Mouse (Mus musculus): ENCODE data around the gene Actbl2.

Actbl2 gene

DNA sequence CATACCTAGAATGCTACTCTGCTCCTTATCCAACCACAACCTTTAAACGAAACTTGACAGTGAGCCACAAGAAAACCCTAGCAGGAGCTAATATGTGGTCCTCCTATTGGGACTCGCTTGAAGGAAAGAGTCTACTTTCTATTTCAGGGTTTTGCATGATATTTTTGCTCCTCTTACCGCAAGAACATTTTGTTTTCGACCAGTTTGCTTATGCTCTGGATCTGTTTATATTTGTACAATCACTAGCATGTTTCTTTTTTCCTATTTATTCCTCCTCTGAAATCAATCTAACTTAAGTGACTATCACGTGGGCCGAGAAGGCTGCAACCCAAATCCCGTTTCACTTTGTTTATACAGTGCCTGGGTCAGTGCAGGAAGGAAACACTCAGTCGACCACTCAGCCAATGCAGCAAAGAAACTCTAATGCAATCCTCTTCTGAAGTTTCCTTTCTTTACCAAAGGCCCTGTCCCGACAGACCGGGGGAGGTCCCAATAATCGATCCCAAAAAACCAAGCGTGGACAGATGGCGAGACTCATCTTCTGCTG, 15.0 kb downstream of the Actbl2 start:
- no peak for DNase-seq (ENCODE audit: extremely low spot score, low spot score)

DNA sequence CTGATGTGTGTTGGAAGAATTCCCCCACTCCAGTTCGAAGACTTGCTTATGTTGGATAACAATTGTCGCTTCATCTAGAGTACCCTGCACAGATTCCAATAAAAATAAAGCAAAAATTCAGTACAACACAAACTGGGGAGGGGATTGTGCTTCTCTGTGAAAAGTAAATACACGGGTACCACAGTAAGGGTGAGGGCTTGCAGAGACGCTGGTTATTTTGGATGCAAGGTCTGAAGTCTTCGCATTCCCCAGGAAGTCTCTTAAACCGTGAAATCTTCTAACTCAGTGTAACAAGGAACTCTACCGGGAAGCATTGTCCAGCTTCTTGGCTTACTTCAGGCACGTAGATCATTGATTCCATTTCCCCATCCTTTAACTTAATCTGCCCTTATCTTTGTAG, 17.1 kb downstream of the Actbl2 start:
- DNase-seq (ENCODE audit: extremely low spot score, low spot score), result no peak

DNA sequence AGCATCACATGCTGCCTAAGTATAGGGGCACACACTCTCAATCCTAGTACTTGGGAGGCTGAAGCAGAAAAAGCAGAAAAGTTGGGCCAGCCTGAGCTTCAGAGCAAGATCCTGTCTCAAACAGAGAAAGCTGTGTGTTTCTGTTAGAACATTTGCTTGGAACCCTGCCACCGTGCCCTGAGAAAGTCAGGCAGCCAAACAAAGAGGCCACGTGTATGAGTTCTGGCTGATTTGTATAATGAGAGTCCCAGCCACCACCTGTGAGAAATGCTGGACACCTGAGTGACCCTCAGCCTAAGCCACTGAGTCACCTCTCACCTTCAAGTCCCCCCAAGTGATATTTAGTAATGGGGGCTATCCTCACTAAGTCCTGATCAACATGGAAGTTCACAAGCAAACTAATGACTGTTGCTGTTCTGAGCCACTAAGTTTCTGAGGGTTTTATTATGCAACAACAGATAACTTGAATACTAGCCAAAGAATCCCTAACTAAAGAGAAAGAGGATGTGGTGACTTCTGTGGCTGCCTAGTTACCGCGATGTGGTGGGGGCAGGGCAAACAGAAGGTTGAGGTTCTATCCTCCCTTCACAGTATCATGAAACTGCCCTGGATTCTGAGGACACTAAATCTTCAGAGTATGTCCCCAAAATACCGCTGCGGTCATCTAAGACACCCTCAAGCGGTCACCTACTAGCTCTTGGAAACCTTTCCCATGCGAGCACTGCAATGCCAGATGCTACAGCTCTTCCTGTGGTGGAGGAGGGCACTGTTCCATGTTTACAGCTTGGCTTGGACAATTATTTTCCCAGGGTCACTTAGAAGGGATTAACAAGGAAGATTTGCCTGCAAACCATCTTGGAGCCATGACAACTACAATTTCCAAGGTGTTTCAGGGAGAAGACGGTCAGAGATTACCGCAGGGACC, 31.9 kb downstream of the Actbl2 start:
- DNase-seq (ENCODE audit: extremely low spot score, low spot score), result no peak

DNA sequence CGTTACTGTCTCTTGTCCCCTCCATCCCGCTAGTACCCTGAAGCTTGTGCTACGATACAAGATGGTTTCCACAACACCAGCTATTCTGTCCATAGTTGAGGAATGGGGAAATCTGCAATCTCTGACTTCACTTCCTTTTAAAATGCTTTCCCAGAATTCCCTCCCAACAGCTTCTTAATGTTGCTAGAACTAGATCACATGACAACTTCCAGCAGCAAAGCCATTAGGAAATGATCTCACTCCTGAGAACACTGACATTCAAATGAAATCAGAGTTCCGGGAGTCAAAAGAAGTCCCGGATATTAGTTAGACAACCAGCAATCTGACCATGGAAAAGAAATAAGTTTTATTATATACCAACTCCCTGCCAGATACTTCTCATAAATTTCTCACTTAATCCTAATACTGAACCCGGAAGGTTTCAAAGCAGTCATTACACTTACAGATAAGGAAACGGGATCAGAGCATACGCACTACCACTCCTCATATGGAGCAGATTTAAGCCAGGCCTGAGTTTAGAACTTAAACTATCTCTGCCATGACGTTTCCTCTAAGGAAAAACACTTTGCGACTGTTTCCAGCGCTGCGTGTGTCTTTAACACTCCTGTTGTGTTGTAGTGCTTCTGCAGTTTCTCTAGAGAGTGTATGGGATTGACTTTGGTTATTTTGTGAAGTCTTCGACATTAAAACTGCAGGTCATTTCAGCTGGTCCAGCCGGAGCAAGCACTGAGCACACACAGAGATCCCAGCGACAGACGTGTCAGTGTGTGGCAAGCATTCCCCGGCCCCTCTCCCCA, 36.5 kb downstream of the Actbl2 start:
- no peak for DNase-seq (ENCODE audit: extremely low spot score, low spot score)

DNA sequence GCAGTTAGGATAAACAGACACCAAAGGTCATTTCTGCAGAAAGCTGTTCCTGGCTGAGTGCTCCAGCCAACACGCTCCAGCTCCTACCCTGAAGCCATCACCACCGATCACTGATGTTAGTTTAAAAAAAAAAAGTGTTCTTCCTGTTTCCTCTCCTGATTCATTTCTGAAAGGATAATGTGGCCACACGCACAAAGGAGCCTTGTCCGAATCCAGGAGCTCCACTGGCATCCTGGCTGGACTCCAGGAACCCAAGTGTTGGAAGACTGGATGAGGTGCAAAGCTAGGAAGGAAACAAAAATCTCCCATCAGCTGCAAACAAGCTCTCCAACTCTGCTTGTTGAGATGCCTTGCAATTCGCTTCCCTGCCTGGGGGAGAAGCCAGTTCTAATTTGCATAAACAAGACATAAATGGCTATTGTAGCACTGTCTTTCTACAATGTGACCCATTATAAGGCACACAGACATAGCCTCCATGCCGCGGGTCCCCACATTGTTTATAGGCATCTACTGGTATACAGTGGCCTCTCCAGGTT, 37.2 kb downstream of the Actbl2 start:
- DNase-seq (ENCODE audit: extremely low spot score, low spot score), result no peak

DNA sequence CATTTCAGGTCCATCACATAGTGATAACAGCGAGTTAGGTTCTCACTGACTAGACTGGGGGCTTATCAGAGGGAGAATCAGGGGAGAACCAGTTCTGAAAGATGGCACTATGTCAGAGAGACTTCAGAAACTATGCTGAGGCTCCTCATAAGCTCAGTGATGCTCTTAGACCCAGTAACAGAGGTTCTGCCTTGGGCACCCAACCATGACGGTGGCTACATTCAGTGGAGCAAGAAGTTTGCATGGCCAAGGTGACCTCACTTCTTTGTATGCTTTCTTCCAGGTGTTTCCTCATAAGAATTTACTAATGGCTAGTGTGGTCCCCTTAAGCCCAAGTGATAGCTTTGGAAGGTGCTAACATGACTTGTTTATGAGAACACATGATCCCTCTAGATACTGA, 38.7 kb downstream of the Actbl2 start:
- DNase-seq (ENCODE audit: extremely low spot score, low spot score), result no peak

DNA sequence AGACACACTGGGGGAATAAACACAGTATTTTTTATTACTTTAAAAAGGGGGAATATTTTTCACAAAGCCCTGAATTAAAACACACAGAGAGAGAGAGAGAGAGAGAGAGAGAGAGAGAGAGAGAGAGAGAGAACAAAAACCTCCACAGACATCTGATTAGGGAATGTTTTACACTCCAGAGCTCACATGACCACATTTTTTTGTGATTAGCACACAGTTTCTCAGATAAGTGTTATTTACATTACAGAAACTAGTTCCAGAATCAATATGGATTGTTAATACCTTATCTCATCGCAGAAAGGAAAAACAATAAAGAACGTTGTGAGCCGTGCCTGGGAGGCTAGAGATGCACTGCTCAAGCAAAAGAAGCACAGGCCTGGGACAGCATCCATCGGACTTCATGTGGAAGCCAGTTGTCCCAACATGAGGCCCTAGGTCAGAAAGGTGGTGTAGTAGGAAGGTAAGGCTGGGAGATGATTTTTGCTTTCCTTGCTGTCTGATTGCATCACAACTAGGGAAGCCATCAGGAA, 40.2 kb downstream of the Actbl2 start:
- no peak for DNase-seq (ENCODE audit: extremely low spot score, low spot score)

DNA sequence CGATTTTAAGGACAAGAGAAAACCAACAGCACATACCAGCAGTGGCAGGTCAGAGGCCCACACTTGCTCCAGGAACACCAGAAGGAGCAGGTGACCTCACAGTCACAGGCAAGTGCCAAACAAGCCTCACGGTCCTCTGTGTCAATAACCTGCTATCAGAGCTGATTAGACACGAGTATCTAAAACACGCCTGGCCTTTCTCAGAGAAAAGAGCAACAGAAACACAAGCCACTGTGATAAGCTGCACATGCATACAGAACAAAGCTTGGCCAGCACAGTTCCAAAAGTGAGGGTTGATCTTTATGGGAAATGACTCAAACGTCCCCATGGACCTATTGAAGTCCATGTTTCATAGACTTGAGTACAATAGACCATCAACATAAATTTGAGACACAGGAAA, 41.2 kb downstream of the Actbl2 start:
- no peak for DNase-seq (ENCODE audit: extremely low spot score, low spot score)

DNA sequence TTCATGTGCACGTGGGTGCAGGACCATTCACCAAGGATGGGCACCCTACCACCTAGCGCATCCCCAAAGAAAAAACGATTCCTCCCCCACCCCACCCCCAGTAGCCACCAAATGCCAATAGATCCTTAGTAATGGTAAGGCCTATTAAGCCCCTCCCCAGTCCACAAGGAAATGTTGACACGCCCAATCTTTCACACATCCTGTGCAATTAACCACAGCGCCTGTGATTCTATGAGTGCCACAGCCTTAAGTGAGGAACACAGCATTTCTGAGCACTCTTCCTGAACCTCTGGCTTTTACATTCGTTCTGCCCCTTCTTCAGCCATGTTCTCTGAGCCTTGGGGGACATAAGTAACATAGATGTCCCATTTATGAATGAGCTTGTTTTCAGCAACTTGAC, 42.8 kb downstream of the Actbl2 start:
- DNase-seq (ENCODE audit: extremely low spot score, low spot score), result no peak

DNA sequence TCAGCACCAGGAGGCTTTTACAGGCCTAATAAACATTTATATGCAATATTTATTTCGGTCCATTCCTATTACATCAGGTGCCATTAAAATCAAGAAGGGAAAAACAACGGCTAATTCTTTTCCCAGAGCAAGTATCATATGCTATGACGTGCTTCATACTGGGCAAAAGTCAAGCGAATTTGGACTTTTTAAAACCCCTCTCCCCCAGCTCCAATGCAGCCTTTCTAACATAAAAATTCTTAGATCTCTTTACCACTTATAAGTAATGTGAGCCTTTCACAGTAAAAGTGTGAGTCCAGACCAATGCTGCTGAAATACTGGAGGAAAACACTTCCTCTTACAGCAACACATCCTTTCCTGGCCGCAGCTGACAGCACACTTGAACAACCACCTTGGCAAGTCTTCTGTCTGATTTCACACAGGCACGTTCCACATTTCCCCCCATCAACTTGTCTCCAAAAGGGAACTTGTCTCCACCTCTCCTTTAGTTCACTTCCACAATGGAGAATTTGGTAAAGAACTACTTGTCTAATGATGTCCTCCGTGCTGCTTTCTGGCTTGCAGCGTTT, 44.4 kb downstream of the Actbl2 start:
- no peak for DNase-seq (ENCODE audit: extremely low spot score, low spot score)

DNA sequence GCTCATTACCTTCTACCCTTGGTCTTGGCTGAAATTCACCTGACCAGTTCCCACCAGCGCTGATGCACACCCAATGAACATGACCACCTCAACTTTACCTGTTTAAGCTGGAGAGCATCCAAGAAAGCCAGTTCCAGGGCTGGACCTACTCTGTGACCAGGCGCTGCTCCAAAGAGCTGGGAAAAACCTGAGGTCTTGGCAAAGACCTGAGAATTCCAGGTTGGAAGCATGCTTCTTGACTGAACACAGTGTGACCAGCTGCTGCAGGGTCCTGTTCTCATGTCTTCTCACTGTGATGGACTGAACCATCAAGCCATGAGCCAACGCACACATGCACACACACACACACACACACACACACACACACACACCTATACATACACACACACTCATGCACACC, 46.0 kb downstream of the Actbl2 start:
- DNase-seq (ENCODE audit: extremely low spot score, low spot score), result no peak

DNA sequence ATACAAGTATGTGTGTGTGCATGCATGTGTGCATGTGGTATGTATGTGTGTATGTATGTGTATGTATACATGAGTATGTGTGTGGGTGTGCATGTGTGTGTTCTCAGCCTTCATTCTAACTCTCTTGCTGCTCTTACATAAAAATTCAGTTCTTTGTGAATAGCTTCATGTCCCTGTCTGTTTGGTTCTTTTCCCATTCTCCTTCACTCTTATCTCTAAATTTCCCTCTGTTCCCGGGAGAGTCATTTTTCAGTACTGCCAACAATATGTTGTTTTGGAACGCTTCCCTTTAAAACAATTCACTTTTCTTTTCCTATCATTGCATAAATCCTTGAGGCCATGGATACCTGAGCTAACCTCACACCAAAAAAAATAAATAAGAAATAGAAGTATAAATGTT, 46.6 kb downstream of the Actbl2 start:
- no peak for DNase-seq (ENCODE audit: extremely low spot score, low spot score)

DNA sequence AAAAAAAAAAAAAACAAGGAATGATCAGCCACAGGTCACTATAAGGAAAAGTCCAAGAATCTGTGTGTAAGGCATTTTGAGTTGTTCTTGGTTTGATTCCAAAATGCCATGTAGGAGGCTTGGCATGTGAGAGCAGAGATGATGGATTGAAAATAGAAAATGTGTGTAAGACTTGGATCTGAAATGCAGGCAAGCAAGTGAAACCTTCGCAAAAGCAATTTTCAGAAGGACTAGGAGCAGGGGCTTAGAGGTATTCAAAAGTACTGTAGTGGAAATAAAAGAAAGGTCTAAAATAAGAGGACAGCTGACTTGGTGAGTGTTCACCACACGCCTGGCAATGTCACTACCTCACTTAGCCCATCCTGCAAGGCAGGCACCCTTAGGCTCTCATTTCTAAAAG, 49.4 kb downstream of the Actbl2 start:
- DNase-seq (ENCODE audit: extremely low spot score, low spot score), result no peak

DNA sequence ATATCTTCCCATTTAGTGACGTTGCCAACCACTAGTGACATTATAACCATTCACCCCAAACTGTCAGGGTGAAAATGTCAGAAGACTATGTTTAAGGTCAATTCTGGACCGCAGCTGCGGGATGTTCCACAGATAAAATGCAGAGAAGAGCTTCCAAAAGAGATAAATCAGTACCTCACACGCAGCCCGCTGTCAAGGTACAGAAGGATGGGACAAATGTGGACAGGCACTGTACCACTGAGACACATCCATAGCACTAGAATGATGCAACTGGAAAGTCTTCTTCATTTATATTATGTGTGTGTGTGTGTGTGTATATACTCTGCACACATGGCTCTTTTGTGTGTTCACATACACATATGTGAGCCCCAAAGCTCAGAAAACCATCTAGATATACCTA, 49.9 kb downstream of the Actbl2 start:
- no peak for DNase-seq (ENCODE audit: extremely low spot score, low spot score)
